Mouse (Mus musculus) CD8-positive naive resting alpha-beta T cell, adult 2 months (primary cell): Measurements from ENCODE around the gene Irf7.
A peak's percentile ranks its signal among the peaks of the same experiment; 100 is the strongest.
"Not testable (repeated sequence)": the region's sequence is repeated elsewhere in the genome, so short reads cannot be mapped to it uniquely, and the experiment has no call there.

Experiments used
- DNase-seq, 2 experiments: peaks; one replicate each; pipeline ENCODE4 v3.0.0; 2022; ENCODE audit warnings: low read depth in 2 of 2, low spot score in 2 of 2

Gene Irf7

DNA sequence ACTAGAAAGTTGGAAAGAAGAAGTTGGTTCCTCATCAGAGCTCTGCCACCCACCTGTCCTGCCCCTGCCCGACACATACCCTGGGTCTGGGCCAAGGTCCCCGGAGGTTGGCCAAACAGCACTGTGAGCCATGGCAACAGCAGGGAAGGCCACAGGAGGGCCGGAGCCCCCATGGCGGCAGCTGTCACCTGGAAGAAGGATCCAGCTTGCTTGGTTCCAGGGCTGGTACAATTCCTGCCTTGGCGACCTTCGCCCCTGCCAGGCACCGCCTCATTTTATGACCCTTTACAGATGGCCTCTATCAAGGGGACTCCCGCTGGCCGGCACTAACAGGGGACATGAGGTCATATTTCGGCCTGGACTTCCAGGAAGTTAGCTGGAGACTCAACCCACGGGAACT is 10.3 kb upstream of the Irf7 start, which contains the start of gene Cdhr5:
TSS of gene Cdhr5 (minus strand) at position 241 of the 400 bp plus-strand sequence.
- no peak for DNase-seq

GRCm38 (mm10) chr7:141275356-141275755 is 9.1 kb upstream of the Irf7 start:
- DNase-seq, result no peak

DNA sequence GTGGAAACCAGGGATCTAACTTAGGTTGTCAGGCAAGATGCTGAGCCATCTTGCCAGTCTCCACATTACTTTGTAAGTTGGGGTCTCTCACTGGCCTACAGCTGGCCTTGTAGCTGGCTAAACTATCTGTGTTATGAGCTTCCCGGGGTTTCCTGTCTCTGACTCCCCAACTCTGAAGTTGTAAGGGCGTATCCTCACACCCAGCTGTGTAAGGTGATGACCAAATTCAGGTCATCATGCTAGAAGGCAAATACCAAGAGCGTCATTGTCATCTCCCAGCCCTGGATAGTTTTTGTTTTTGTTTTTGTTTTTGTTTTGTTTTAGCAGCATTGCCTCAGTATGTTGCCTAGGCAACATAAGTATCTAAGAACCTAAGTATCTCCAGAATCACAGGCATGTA is 4.3 kb upstream of the Irf7 start:
- DNase-seq, result no peak

- no peak for DNase-seq
These were observed 2.9 kb upstream of the Irf7 start for GRCm38 (mm10) chr7:141269273-141269545.

DNA sequence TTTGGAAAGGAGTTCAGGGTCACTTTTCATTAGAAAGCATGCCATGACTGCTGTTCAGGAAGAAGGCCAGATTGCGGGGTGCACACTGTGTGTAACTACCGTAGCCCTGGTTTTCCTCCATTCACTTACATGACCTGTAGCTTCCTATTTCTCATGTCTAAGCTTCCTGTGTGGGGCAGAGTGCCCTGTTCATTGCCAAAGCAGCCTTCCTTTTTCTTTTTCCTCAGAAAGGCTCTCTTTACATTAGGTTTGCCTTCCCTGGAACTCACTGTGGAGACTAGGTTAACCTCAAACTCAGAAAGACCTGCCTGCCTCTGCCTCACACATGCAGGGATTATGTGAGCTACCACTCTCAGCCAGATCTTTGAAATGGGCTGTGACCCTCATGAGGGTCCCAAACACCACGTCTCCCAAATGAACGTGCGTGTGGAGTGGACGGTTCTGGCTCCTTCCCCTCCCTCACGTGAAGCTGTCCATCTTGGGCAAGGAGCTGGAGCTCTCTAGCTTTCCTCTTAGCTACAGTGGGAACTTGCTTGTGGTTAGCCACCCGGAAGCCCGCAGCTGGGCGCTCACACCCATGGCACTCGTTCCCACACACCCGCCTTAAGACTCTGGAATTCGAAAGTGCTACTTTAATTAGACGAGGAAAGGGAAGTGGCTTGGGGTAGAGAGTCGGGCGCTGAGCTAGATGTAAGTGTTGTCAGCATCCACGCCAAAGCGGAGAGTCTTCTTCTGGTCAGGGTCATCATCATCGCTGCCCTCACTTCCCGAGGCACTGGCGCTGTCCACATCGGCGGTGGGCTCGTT is 2.4 kb upstream of the Irf7 start:
- peak in 1 of 2 experiments; percentile 19 for DNase-seq

DNA sequence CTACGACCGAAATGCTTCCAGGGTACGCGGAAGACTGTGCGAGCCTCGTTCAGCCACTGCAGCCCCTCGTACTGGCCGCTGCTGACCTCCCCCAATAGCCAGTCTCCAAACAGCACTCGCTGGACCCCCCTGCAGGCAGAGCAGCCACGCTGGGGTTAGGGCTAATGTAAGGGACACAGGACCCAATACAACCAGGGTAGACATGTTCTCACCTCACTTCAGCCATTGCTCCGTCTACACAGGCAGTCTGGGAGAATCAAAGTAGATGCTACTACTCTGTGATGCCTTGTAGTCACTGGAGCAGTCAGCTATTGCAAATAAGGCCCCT is 906 bp downstream of the Irf7 start:
- DNase-seq, result peak in 1 of 2 experiments; percentile 19

DNA sequence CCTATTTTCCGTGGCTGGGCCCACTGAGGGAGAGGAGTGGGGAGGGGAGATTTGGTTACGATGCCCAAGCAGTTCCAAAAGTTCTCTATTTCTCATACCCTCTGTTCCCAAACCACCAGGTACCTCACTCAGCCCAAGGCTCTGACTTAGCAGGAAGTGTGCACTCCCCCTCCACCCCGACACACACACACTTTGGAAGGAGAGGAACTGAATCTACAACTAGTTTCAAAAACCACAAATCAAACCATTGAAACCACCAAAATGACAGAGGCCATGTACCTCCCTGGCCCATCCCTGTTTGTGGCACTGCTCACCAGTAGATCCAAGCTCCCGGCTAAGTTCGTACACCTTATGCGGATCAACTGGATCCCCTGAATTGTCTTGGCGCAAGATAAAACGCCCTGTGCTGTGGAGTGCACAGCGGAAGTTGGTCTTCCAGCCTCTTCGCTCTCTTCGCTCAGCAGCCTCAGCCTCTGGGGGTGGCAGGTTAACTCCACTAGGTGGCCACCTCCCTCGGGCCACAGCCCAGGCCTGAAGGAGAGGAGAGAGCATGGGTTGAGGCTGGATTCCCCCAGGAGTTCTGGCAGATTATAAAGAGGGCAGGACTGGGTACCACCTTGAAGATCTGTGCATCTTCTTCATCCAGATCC is 1.4 kb downstream of the Irf7 start:
- DNase-seq, result peak; percentile 55 to 67

GRCm38 (mm10) chr7:141264041-141264700 is 2.1 kb downstream of the Irf7 start:
- DNase-seq, result no peak

GRCm38 (mm10) chr7:141263640-141264039 is 2.6 kb downstream of the Irf7 start:
- DNase-seq, result no peak

GRCm38 (mm10) chr7:141261480-141261879 is 4.8 kb downstream of the Irf7 start:
- no peak for DNase-seq

GRCm38 (mm10) chr7:141256159-141256558 is 10.1 kb downstream of the Irf7 start:
- no peak for DNase-seq

DNA sequence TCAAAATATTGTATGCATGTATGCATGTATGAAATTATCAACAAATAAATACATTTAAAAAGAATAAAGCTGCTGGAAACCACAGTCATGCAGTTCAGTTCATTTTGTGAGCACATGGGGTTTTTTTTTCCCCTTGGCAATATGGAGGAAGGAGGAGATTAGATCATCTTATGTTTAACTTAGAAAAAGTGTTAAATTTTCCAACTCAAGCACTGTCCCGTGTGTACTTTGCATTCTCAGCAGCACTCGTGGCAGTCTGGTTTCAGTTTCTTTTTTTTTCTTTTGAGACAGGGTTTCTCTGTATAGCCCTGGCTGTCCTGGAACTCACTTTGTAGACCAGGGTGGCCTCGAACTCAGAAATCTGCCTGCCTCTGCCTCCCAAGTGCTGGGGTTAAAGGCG is 15.8 kb downstream of the Irf7 start:
- not testable (repeated sequence) for DNase-seq

DNA sequence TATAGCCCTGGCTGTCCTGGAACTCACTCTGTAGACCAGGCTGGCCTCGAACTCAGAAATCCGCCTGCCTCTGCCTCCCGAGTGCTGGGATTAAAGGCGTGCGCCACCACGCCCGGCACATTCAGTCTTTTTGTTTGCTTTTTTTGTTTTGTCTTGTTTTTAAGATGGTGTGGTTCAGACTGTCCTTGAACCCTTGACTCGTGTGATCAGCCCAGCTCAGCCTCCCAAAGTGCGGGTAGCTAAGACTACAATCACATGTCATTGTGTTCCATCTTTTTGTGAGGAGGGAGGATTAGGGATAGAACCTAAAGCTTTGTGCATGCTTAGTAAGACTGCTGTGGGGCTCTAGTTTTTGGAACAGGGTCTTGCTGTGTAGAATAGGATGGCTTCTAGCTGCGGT is 34.7 kb downstream of the Irf7 start:
- no peak for DNase-seq

- no peak for DNase-seq
These were observed 35.2 kb downstream of the Irf7 start for GRCm38 (mm10) chr7:141231111-141231510.

DNA sequence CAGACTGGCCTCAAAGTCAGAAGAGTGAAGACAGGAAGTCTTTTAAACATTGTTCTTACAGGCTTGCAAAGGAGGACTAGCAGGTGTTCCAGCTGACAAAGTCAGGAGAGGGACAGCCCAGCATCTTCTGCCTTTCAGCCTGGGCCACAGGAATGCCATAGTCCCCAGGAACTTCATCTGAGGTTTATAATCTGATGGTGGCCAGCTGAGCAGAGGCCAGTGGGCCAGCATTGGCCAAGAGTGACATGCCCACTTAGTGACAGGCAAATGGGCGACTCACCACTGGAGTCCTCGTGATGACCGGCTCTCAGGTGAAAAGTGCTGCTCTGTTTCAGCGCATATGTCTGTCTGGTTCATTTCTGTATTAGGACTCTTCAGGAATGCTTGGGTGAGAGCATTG is 35.7 kb downstream of the Irf7 start:
- DNase-seq, result no peak

- DNase-seq, result no peak
These were observed 36.6 kb downstream of the Irf7 start for GRCm38 (mm10) chr7:141229702-141230101.

DNA sequence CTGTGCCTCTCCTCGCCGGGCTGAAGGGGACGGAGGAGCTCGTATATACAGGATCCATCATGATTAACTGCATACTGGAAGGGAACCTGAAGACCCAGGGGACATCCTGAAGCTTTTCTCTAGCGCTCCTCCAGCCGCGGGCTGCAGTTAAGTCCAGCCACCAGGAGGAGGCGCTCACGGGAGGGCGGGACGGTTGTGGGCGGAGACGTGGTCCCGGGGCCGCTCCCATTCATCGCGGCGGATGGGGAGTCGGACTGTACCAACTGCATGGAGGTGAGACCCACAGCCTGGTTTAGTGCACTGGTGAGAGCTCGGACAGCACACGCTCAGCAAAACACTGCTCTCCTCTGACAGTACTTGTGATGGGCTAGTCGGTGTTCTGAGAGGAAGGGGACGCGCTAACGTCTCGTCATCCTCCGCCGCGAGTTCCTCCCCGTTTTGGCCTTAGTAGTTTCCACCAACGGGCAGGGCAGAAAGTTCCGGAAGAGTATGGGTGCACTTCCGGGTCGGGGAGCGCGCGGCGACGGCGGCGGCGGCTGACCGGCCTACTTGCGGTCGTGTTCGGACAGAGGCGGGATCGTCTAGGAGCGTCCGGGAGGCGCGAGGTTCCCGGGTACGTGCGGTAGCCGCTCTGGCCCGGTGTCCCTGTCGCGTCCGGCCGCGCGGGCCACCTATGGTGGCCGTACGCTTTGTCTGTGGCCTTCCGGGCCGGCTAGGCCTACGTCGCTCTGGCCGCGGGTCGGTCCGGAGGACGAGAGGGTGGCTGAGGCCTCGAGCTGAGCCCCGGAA is 37.8 kb downstream of the Irf7 start, which contains the start of gene Phrf1:
TSS of gene Phrf1 (plus strand) at position 506 of the 789 bp plus-strand sequence.
- DNase-seq, result peak; percentile 90 to 93

DNA sequence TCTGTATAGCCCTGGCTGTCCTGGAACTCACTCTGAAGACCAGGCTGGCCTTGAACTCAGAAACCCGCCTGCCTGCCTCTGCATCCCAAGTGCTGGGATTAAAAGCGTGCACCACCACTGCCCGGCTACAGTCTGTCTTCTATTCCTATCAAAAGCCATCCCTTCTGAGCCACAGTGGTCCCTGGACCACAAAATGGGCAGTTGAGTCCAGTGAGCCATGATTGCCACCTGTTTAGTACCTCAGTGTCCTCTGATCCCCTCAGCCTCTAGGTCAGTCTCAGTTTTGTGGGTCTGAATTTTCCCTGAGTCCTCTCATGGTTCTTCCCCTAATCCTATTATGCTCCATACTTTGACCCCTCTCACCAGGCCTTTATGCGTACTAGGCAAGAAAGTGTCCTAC is 38.5 kb downstream of the Irf7 start:
- DNase-seq, result no peak

GRCm38 (mm10) chr7:141226535-141226934 is 39.7 kb downstream of the Irf7 start:
- DNase-seq, result no peak

GRCm38 (mm10) chr7:141222696-141223215 is 43.5 kb downstream of the Irf7 start:
- DNase-seq, result no peak

- no peak for DNase-seq
These were observed 44.2 kb downstream of the Irf7 start for GRCm38 (mm10) chr7:141222126-141222467.
